Mouse (Mus musculus): ENCODE measurements around the gene Dgat2. TPM values are rescaled to one million over a fixed set of nuclear protein-coding genes. Genes with fewer than 3 reads are reported as not detected.
A peak's percentile ranks its signal among the peaks of the same experiment; 100 is the strongest.

Gene Dgat2
- polyA plus RNA-seq, 1 experiment from 2014 or later, result 137 TPM

- no peak overlapping the region for H3K4me2 ChIP-seq
Measured at GRCm38 (mm10) chr7:99175666-99176065, 6.9 kb downstream of the Dgat2 start.

GRCm38 (mm10) chr7:99175118-99175517 is 7.4 kb downstream of the Dgat2 start:
- no peak overlapping the region for H3K9ac ChIP-seq
- no peak overlapping the region for H3K4me3 ChIP-seq (replicated peaks)
- ATAC-seq (ENCODE audit: insufficient read depth), result no peak
- WGBS (ENCODE audit: insufficient replicate concordance), result 65% methylated on average over 11 of the region's 11 CpGs
- H3K27me3 ChIP-seq, result no peaks in the 10 kb centered on the region; the same call in 1 of the 2 replicates
- no peak overlapping the region for H3K4me2 ChIP-seq
- peaks cover 33% of the 10 kb centered on the region for H3K4me1 ChIP-seq (replicated peaks)
- no peak overlapping the region for H3K27ac ChIP-seq (replicated peaks)
- peaks cover 5% of the 10 kb centered on the region; the same call in 1 of the 2 replicates for H3K36me3 ChIP-seq (replicated peaks)
- no peaks in the 10 kb centered on the region for H3K9me3 ChIP-seq (replicated peaks)

More at GRCm38 (mm10) chr7:99175666-99176065, 6.9 kb downstream of the Dgat2 start:
- WGBS (ENCODE audit: insufficient replicate concordance), result 68% methylated on average over 9 of the region's 9 CpGs
- no peak overlapping the region for H3K27ac ChIP-seq (replicated peaks)
- no peaks in the 10 kb centered on the region for H3K9me3 ChIP-seq (replicated peaks)
- no peak for ATAC-seq (ENCODE audit: insufficient read depth)
- H3K9ac ChIP-seq, result no peak overlapping the region
- H3K36me3 ChIP-seq (replicated peaks), result peaks cover 5% of the 10 kb centered on the region; the same call in 1 of the 2 replicates
- H3K4me3 ChIP-seq (replicated peaks), result no peak overlapping the region
- H3K27me3 ChIP-seq, result no peaks in the 10 kb centered on the region; the same call in none of the 2 replicates
- H3K4me1 ChIP-seq (replicated peaks), result peaks cover 35% of the 10 kb centered on the region

GRCm38 (mm10) chr7:99174006-99174405 is 8.5 kb downstream of the Dgat2 start:
- Histone ChIP-seq H3K27ac (replicated peaks) (no peak overlapping the region), H3K9ac (no peak overlapping the region)

GRCm38 (mm10) chr7:99172898-99173297 is 9.6 kb downstream of the Dgat2 start:
- H3K4me2 ChIP-seq, result no peak overlapping the region
- H3K9me3 ChIP-seq (replicated peaks), result no peaks in the 10 kb centered on the region
- peaks cover 5% of the 10 kb centered on the region; the same call in 1 of the 2 replicates for H3K36me3 ChIP-seq (replicated peaks)
- H3K27me3 ChIP-seq, result no peaks in the 10 kb centered on the region
- peaks cover 39% of the 10 kb centered on the region for H3K4me1 ChIP-seq (replicated peaks)
- 54% methylated on average over 6 of the region's 6 CpGs for WGBS (ENCODE audit: insufficient replicate concordance)
- no peak overlapping the region for H3K4me3 ChIP-seq (replicated peaks)
- no peak overlapping the region for H3K27ac ChIP-seq (replicated peaks)
- no peak overlapping the region for H3K9ac ChIP-seq
- no peak for ATAC-seq (ENCODE audit: insufficient read depth)

More at GRCm38 (mm10) chr7:99174006-99174405, 8.5 kb downstream of the Dgat2 start:
- 68% methylated on average over 4 of the region's 4 CpGs for WGBS (ENCODE audit: insufficient replicate concordance)
- no peak overlapping the region for H3K4me3 ChIP-seq (replicated peaks)
- H3K36me3 ChIP-seq (replicated peaks), result peaks cover 5% of the 10 kb centered on the region; the same call in 1 of the 2 replicates
- H3K27me3 ChIP-seq, result no peaks in the 10 kb centered on the region
- no peaks in the 10 kb centered on the region for H3K9me3 ChIP-seq (replicated peaks)
- peaks cover 39% of the 10 kb centered on the region for H3K4me1 ChIP-seq (replicated peaks)
- ATAC-seq (ENCODE audit: insufficient read depth), result no peak
- no peak overlapping the region for H3K4me2 ChIP-seq

- no peak overlapping the region for H3K4me3 ChIP-seq (replicated peaks)
- H3K9ac ChIP-seq, result no peak overlapping the region
- H3K9me3 ChIP-seq (replicated peaks), result no peaks in the 10 kb centered on the region
- H3K27me3 ChIP-seq, result no peaks in the 10 kb centered on the region
- H3K4me1 ChIP-seq (replicated peaks), result peaks cover 43% of the 10 kb centered on the region
- peaks cover 5% of the 10 kb centered on the region; the same call in 1 of the 2 replicates for H3K36me3 ChIP-seq (replicated peaks)
- no peak overlapping the region for H3K27ac ChIP-seq (replicated peaks)
- ATAC-seq (ENCODE audit: insufficient read depth), result no peak
- WGBS (ENCODE audit: insufficient replicate concordance), result 55% methylated on average over 10 of the region's 10 CpGs
- no peak overlapping the region for H3K4me2 ChIP-seq
Measured at GRCm38 (mm10) chr7:99171730-99172463, 10.6 kb downstream of the Dgat2 start.

- 66% methylated on average over 6 of the region's 6 CpGs for WGBS (ENCODE audit: insufficient replicate concordance)
- H3K27ac ChIP-seq (replicated peaks), result peak overlapping the region; percentile 53; the same call in 1 of the 2 replicates
- no peaks in the 10 kb centered on the region for H3K27me3 ChIP-seq
- no peak overlapping the region for H3K9ac ChIP-seq
- no peak overlapping the region; the same call in 1 of the 2 replicates for H3K4me2 ChIP-seq
- peaks cover 49% of the 10 kb centered on the region for H3K4me1 ChIP-seq (replicated peaks)
- H3K36me3 ChIP-seq (replicated peaks), result peaks cover 5% of the 10 kb centered on the region; the same call in 1 of the 2 replicates
- H3K9me3 ChIP-seq (replicated peaks), result no peaks in the 10 kb centered on the region
- no peak for ATAC-seq (ENCODE audit: insufficient read depth)
- H3K4me3 ChIP-seq (replicated peaks), result no peak overlapping the region
Measured at GRCm38 (mm10) chr7:99170519-99170918, 12.0 kb downstream of the Dgat2 start.

- H3K4me1 ChIP-seq (replicated peaks), result peaks cover 48% of the 10 kb centered on the region
- H3K4me2 ChIP-seq, result no peak overlapping the region; the same call in 1 of the 2 replicates
- peak overlapping the region; percentile 63 for H3K27ac ChIP-seq (replicated peaks)
Measured at GRCm38 (mm10) chr7:99169717-99170403, 12.7 kb downstream of the Dgat2 start.

GRCm38 (mm10) chr7:99168756-99169155 is 13.8 kb downstream of the Dgat2 start:
- Histone ChIP-seq H3K4me2 (no peak overlapping the region), H3K9me3 (replicated peaks) (no peaks in the 10 kb centered on the region), H3K4me1 (replicated peaks) (peaks cover 48% of the 10 kb centered on the region), H3K4me3 (replicated peaks) (no peak overlapping the region), H3K9ac (no peak overlapping the region), H3K27ac (replicated peaks) (peak overlapping the region; percentile 63; the same call in 1 of the 2 replicates), H3K36me3 (replicated peaks) (peaks cover 11% of the 10 kb centered on the region), H3K27me3 (no peaks in the 10 kb centered on the region)
- 68% methylated on average over 6 of the region's 6 CpGs for WGBS (ENCODE audit: insufficient replicate concordance)
- no peak for ATAC-seq (ENCODE audit: insufficient read depth)

More at GRCm38 (mm10) chr7:99169717-99170403, 12.7 kb downstream of the Dgat2 start:
- H3K4me3 ChIP-seq (replicated peaks), result no peak overlapping the region
- no peak overlapping the region for H3K9ac ChIP-seq
- no peaks in the 10 kb centered on the region for H3K9me3 ChIP-seq (replicated peaks)
- peaks cover 3% of the 10 kb centered on the region; the same call in 1 of the 2 replicates for H3K36me3 ChIP-seq (replicated peaks)
- 50% methylated on average over 9 of the region's 9 CpGs for WGBS (ENCODE audit: insufficient replicate concordance)
- no peaks in the 10 kb centered on the region for H3K27me3 ChIP-seq
- no peak for ATAC-seq (ENCODE audit: insufficient read depth)

- Histone ChIP-seq H3K27me3 (no peaks in the 10 kb centered on the region), H3K4me3 (replicated peaks) (no peak overlapping the region), H3K4me2 (no peak overlapping the region), H3K9ac (no peak overlapping the region), H3K9me3 (replicated peaks) (no peaks in the 10 kb centered on the region), H3K27ac (replicated peaks) (peak overlapping the region; percentile 63), H3K36me3 (replicated peaks) (peaks cover 13% of the 10 kb centered on the region), H3K4me1 (replicated peaks) (peaks cover 48% of the 10 kb centered on the region)
- WGBS (ENCODE audit: insufficient replicate concordance), result 37% methylated on average over 5 of the region's 5 CpGs
- peak; percentile 76 for ATAC-seq (ENCODE audit: insufficient read depth)
Measured at GRCm38 (mm10) chr7:99167939-99168338, 14.6 kb downstream of the Dgat2 start.

GRCm38 (mm10) chr7:99166159-99166558 is 16.4 kb downstream of the Dgat2 start:
- H3K9me3 ChIP-seq (replicated peaks), result no peaks in the 10 kb centered on the region
- H3K27me3 ChIP-seq, result no peaks in the 10 kb centered on the region
- H3K4me1 ChIP-seq (replicated peaks), result peaks cover 58% of the 10 kb centered on the region
- ATAC-seq (ENCODE audit: insufficient read depth), result no peak
- H3K9ac ChIP-seq, result no peak overlapping the region
- no peak overlapping the region for H3K27ac ChIP-seq (replicated peaks)
- no peak overlapping the region for H3K4me3 ChIP-seq (replicated peaks)
- H3K36me3 ChIP-seq (replicated peaks), result peaks cover 17% of the 10 kb centered on the region
- 60% methylated on average over 8 of the region's 8 CpGs for WGBS (ENCODE audit: insufficient replicate concordance)
- no peak overlapping the region for H3K4me2 ChIP-seq

- H3K27ac ChIP-seq (replicated peaks), result 0 out of 2 replicates have a peak overlapping the region, but pooled peaks have one; percentile 10
- H3K9me3 ChIP-seq (replicated peaks), result no peaks in the 10 kb centered on the region
- WGBS (ENCODE audit: insufficient replicate concordance), result 72% methylated on average over 7 of the region's 7 CpGs
- H3K4me3 ChIP-seq (replicated peaks), result no peak overlapping the region
- no peaks in the 10 kb centered on the region for H3K27me3 ChIP-seq
- peaks cover 65% of the 10 kb centered on the region for H3K4me1 ChIP-seq (replicated peaks)
- ATAC-seq (ENCODE audit: insufficient read depth), result no peak
- no peak overlapping the region for H3K9ac ChIP-seq
- no peak overlapping the region for H3K4me2 ChIP-seq
- peaks cover 17% of the 10 kb centered on the region for H3K36me3 ChIP-seq (replicated peaks)
Measured at GRCm38 (mm10) chr7:99164873-99165410, 17.6 kb downstream of the Dgat2 start.
